Mouse (Mus musculus) neural tube, embryonic 12.5 days (tissue): ENCODE results near the gene Gja10. TPM values are rescaled to one million over a fixed set of nuclear protein-coding genes. Genes with fewer than 3 reads are reported as not detected.

Source experiments
- ATAC-seq: fragments of 200-750 bp; cut with Nextera tagmentation; 2 replicates; pipeline ENCODE4 v1.8.0; 2017; ENCODE audit warnings: low read depth, mild to moderate bottlenecking, moderate TSS enrichment, moderate library complexity; ENCODE audit not compliant: low FRiP score
- H3K27ac ChIP-seq: fragments of 300-500 bp; sonication (generic); 2 replicates; pipeline ENCODE4 v1.5.1; 2016
- H3K27me3 ChIP-seq: fragments of 300-500 bp; sonication (generic); replicated peaks from 2 replicates; pipeline ENCODE4 v1.6.1; 2016; ENCODE audit warnings: mild to moderate bottlenecking
- H3K36me3 ChIP-seq: fragments of 300-500 bp; sonication (generic); 2 replicates; pipeline ENCODE4 v1.6.1; 2016; ENCODE audit warnings: mild to moderate bottlenecking
- H3K4me1 ChIP-seq: fragments of 300-500 bp; sonication (generic); 2 replicates; pipeline ENCODE4 v1.6.1; 2016
- H3K4me2 ChIP-seq: fragments of 300-500 bp; sonication (generic); replicated peaks from 2 replicates; pipeline ENCODE4 v1.6.1; 2016; ENCODE audit warnings: mild to moderate bottlenecking
- H3K4me3 ChIP-seq: fragments of 300-500 bp; sonication (generic); 2 replicates; pipeline ENCODE4 v1.5.1; 2016
- H3K9ac ChIP-seq: fragments of 300-500 bp; sonication (generic); 2 replicates; pipeline ENCODE4 v1.6.1; 2016; ENCODE audit warnings: mild to moderate bottlenecking
- H3K9me3 ChIP-seq: fragments of 300-500 bp; sonication (generic); 2 replicates; pipeline ENCODE4 v1.6.1; 2016; ENCODE audit warnings: mild to moderate bottlenecking
- WGBS: fragments of 180-500 bp; shearing (Covaris S2); methylation state at CpG from one replicate; pipeline ENCODE4 v1.1.7; 2016; 5-methylcytosine and 5-hydroxymethylcytosine counted together
- polyA plus RNA-seq: library from polyadenylated mRNA; unstranded; fragments of >200 nt; fragmentation: Nextera tagmentation; extraction: Ambion mirVana; gene quantifications from 2 replicates; pipeline ENCODE4 v1.2.1, GENCODE M21; 2016

Gene Gja10
- polyA plus RNA-seq, 1 experiment from 2014 or later = 0.14 TPM

GRCm38 (mm10) chr4:32560246-32560645 is 42.3 kb downstream of the Gja10 start:
- Histone ChIP-seq H3K9ac (no peak overlapping the region), H3K36me3 (peaks cover 36% of the 10 kb centered on the region), H3K4me3 (no peak overlapping the region), H3K4me1 (peaks cover 21% of the 10 kb centered on the region), H3K9me3 (no peaks in the 10 kb centered on the region), H3K27ac (no peak overlapping the region), H3K4me2 (no peak overlapping the region), H3K27me3 (no peaks in the 10 kb centered on the region)
- no peak for ATAC-seq
- WGBS = 36% methylated on average over 6 of the region's 6 CpGs

GRCm38 (mm10) chr4:32555506-32555905 is 47.1 kb downstream of the Gja10 start:
- ATAC-seq = no peak
- no peaks in the 10 kb centered on the region for H3K9me3 ChIP-seq
- H3K4me1 ChIP-seq = peaks cover 6% of the 10 kb centered on the region
- 95% methylated on average over 7 of the region's 7 CpGs for WGBS
- no peak overlapping the region for H3K27ac ChIP-seq
- H3K9ac ChIP-seq = no peak overlapping the region
- no peaks in the 10 kb centered on the region for H3K36me3 ChIP-seq
- H3K4me3 ChIP-seq = no peak overlapping the region
- H3K27me3 ChIP-seq = no peaks in the 10 kb centered on the region
- no peak overlapping the region for H3K4me2 ChIP-seq

GRCm38 (mm10) chr4:32551337-32551736 is 51.2 kb downstream of the Gja10 start:
- Histone ChIP-seq H3K4me3 (no peak overlapping the region), H3K9ac (no peak overlapping the region), H3K27me3 (no peaks in the 10 kb centered on the region), H3K9me3 (no peaks in the 10 kb centered on the region), H3K4me2 (no peak overlapping the region), H3K36me3 (no peaks in the 10 kb centered on the region), H3K4me1 (no peaks in the 10 kb centered on the region), H3K27ac (no peak overlapping the region)
- 49% methylated on average over 4 of the region's 4 CpGs for WGBS
- no peak for ATAC-seq

- H3K4me2 ChIP-seq = no peak overlapping the region
- no peak overlapping the region for H3K4me3 ChIP-seq
- no peak overlapping the region for H3K27ac ChIP-seq
- ATAC-seq = no peak
- H3K9me3 ChIP-seq = no peaks in the 10 kb centered on the region
- 88% methylated on average over 1 of the region's 1 CpGs for WGBS
- H3K4me1 ChIP-seq = no peaks in the 10 kb centered on the region
- H3K9ac ChIP-seq = no peak overlapping the region
- H3K27me3 ChIP-seq = no peaks in the 10 kb centered on the region
- H3K36me3 ChIP-seq = no peaks in the 10 kb centered on the region
These were observed 53.4 kb downstream of the Gja10 start for GRCm38 (mm10) chr4:32549150-32549549.

Other genes with a start within 250 kb of the Gja10 start
- 45.4 and 52.3 TPM in 2 replicates for gene Casp8ap2, start 12.7 kb upstream of the Gja10 start, polyA plus RNA-seq
- gene Mdn1, start 54.4 kb upstream of the Gja10 start, polyA plus RNA-seq = 15.1 and 15.6 TPM in 2 replicates
- 152 and 160 TPM in 2 replicates for gene Lyrm2, start 197.5 kb upstream of the Gja10 start, polyA plus RNA-seq